Mouse (Mus musculus) hindbrain, embryonic 14.5 days (tissue): ENCODE data around the gene Prkar1a. TPM values are rescaled to one million over a fixed set of nuclear protein-coding genes. Genes with fewer than 3 reads are reported as not detected.
A peak's percentile ranks its signal among the peaks of the same experiment; 100 is the strongest.

Experiments used
- ATAC-seq: fragments of 200-750 bp; cut with Nextera tagmentation; 2 replicates; pipeline ENCODE4 v1.8.0; 2017; ENCODE audit warnings: moderate number of reproducible peaks, mild to moderate bottlenecking, moderate TSS enrichment, moderate library complexity; ENCODE audit not compliant: low FRiP score
- DNase-seq: peaks from one replicate; pipeline ENCODE4 v3.0.0-alpha.2; 2015; ENCODE audit warnings: low spot score
- H3K27ac ChIP-seq: fragments of 300-500 bp; sonication (generic); 2 replicates; pipeline ENCODE4 v1.5.1; 2014; ENCODE audit warnings: mild to moderate bottlenecking, moderate library complexity
- H3K27me3 ChIP-seq: fragments of 300-500 bp; sonication (generic); 2 replicates; pipeline ENCODE4 v1.6.1; 2014; ENCODE audit warnings: mild to moderate bottlenecking, low read length, mixed read lengths; ENCODE audit not compliant: control insufficient read depth, insufficient read depth
- H3K36me3 ChIP-seq: fragments of 300-500 bp; sonication (generic); replicated peaks from 2 replicates; pipeline ENCODE4 v1.6.1; 2014; ENCODE audit not compliant: control insufficient read depth, insufficient read depth
- H3K4me1 ChIP-seq: fragments of 300-500 bp; sonication (generic); replicated peaks from 2 replicates; pipeline ENCODE4 v1.6.1; 2014; ENCODE audit warnings: antibody characterized with exemption, low read length, mixed read lengths; ENCODE audit not compliant: control insufficient read depth, insufficient read depth
- H3K4me2 ChIP-seq: fragments of 300-500 bp; sonication (generic); replicated peaks from 2 replicates; pipeline ENCODE4 v1.6.1; 2014; ENCODE audit warnings: mild to moderate bottlenecking, moderate library complexity
- H3K4me3 ChIP-seq: fragments of 300-500 bp; sonication (generic); replicated peaks from 2 replicates; pipeline ENCODE4 v1.5.1; 2014; ENCODE audit warnings: mild to moderate bottlenecking, low read length
- H3K9ac ChIP-seq: fragments of 300-500 bp; sonication (generic); 2 replicates; pipeline ENCODE4 v1.6.1; 2014
- H3K9me3 ChIP-seq: fragments of 300-500 bp; sonication (generic); 2 replicates; pipeline ENCODE4 v1.6.1; 2016; ENCODE audit warnings: low read length; ENCODE audit not compliant: control insufficient read depth
- WGBS: fragments of 180-500 bp; shearing (Covaris S2); extraction: QIAGEN DNeasy Blood & Tissue Kit; methylation state at CpG from one replicate; pipeline ENCODE4 v1.1.7; 2014; 5-methylcytosine and 5-hydroxymethylcytosine counted together
- polyA plus RNA-seq: library from polyadenylated mRNA; unstranded; fragments of >200 nt; fragmentation: Nextera tagmentation; extraction: Ambion mirVana; gene quantifications from 2 replicates; pipeline ENCODE4 v1.2.1, GENCODE M21; 2014

Prkar1a gene
- polyA plus RNA-seq = 515 and 597 TPM in 2 replicates

DNA sequence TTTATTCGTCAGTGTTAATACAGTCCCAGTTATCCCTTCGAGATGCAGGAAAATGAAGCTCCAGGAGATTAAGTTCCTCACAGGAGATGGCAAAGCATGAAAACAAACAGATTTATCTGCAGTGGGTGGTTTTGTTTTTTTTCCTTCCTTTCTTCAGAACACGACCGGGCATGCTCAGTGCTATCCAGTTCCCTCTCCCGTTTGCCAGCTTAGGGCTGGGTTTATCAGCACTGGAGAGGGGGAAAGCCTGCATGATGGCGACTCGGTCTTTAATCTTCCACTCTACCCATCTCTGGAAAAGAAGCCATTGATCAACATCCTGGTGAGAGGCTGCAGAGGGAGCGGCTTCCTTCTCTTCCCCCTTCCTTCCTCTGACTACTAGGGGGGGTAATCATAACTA is at the start of gene Prkar1a:
Gene Prkar1a, plus strand, starts transcription at position 200 of the 400 bp plus-strand sequence.
- WGBS = 30% methylated on average over 8 of the region's 8 CpGs
- Histone ChIP-seq H3K27ac (peak within 1 kb of the TSS; percentile 97), H3K4me2 (peak within 1 kb of the TSS; percentile 86), H3K9ac (peak within 1 kb of the TSS; percentile 96), H3K9me3 (no peaks in the 10 kb centered on the region), H3K4me1 (peaks cover 35% of the 10 kb centered on the region), H3K27me3 (no peaks in the 10 kb centered on the region), H3K36me3 (peaks cover 6% of the 10 kb centered on the region), H3K4me3 (peak within 1 kb of the TSS; percentile 96)
- ATAC-seq (no peak), DNase-seq (no peak)

- no peak overlapping the region for H3K9ac ChIP-seq
- no peak overlapping the region for H3K27ac ChIP-seq
- no peak for ATAC-seq
- no peak for DNase-seq
- no peaks in the 10 kb centered on the region for H3K9me3 ChIP-seq
- H3K4me2 ChIP-seq = no peak overlapping the region
- 82% methylated on average over 6 of the region's 6 CpGs for WGBS
- H3K4me3 ChIP-seq = no peak overlapping the region
- no peaks in the 10 kb centered on the region for H3K36me3 ChIP-seq
- H3K4me1 ChIP-seq = peaks cover 7% of the 10 kb centered on the region; the same call in 1 of the 2 replicates
- H3K27me3 ChIP-seq = no peaks in the 10 kb centered on the region
Measured at GRCm38 (mm10) chr11:109607600-109607999, 41.6 kb upstream of the Prkar1a start.

GRCm38 (mm10) chr11:109608976-109609625 is 40.1 kb upstream of the Prkar1a start:
- WGBS = 72% methylated on average over 6 of the region's 6 CpGs
- Histone ChIP-seq H3K9ac (no peak overlapping the region), H3K4me2 (peak overlapping the region; percentile 78; the same call in 1 of the 2 replicates), H3K4me1 (peaks cover 7% of the 10 kb centered on the region; the same call in 1 of the 2 replicates), H3K27me3 (no peaks in the 10 kb centered on the region), H3K9me3 (no peaks in the 10 kb centered on the region), H3K27ac (no peak overlapping the region), H3K4me3 (no peak overlapping the region), H3K36me3 (no peaks in the 10 kb centered on the region)
- DNase-seq (no peak), ATAC-seq (no peak)

GRCm38 (mm10) chr11:109610046-109610794 is 39.0 kb upstream of the Prkar1a start:
- H3K9ac ChIP-seq = peak overlapping the region; percentile 65
- 23% methylated on average over 9 of the region's 9 CpGs for WGBS
- no peaks in the 10 kb centered on the region for H3K36me3 ChIP-seq
- H3K27ac ChIP-seq = no peak overlapping the region
- ATAC-seq (no peak), DNase-seq (no peak)
- peak overlapping the region; percentile 78 for H3K4me2 ChIP-seq
- H3K4me3 ChIP-seq = peak overlapping the region; percentile 75
- H3K27me3 ChIP-seq = no peaks in the 10 kb centered on the region
- H3K9me3 ChIP-seq = no peaks in the 10 kb centered on the region
- peaks cover 7% of the 10 kb centered on the region; the same call in 1 of the 2 replicates for H3K4me1 ChIP-seq

GRCm38 (mm10) chr11:109610795-109611302 is 38.4 kb upstream of the Prkar1a start:
- H3K27ac ChIP-seq = peak overlapping the region; percentile 56

DNA sequence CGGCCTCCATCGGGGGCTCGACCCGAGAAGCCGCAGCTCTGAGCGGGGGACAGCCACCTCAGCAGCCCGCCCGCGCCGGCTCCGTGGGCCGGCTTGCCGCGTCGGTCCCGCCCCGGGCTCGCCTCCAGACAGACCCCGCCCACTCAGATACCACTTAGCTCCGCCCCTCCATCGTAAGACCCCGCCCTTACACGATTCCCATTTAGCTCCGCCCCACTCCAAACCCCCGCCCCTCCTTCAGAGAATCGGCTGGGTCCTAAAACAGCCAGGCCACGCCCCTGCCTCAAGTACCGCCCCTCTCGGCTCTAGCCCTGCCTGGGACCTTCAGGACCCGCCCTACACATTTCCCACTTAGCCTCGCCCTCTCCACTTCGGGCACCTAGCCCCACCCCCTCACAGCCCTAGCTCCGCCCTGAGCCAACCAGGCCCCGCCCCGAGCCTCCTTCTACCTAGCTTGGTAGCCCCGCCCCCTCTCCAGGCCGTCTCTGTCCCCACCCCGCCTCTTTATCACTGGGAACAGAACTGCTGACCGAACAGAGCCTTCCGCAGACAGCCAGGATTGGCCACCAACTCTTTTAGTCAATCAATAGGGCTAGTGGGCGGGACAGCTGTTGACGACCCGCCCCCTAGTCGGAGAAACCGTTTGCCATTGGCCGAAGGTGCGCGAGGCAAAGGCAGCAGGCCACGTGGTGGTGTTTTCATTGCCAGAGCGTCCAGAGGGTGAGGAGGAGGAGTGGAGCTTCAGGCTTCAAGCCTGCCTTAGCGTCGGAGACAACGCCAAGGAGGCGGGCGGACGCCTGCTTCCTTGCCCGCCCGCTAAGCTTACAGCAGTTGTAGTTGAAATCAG is 37.7 kb upstream of the Prkar1a start, which contains the start of gene Wipi1:
Gene Wipi1, minus strand, starts transcription at position 665 of the 847 bp plus-strand sequence.
- WGBS = under 1% methylated on average over 57 of the region's 58 CpGs
- Histone ChIP-seq H3K9me3 (no peaks in the 10 kb centered on the region), H3K36me3 (no peaks in the 10 kb centered on the region), H3K4me1 (peaks cover 7% of the 10 kb centered on the region; the same call in 1 of the 2 replicates), H3K27me3 (no peaks in the 10 kb centered on the region), H3K4me3 (peak within 1 kb of the TSS; percentile 75), H3K9ac (peak within 1 kb of the TSS; percentile 65), H3K4me2 (peak within 1 kb of the TSS; percentile 78), H3K27ac (peak within 1 kb of the TSS; percentile 56)
- ATAC-seq (peak; percentile 97), DNase-seq (peak; percentile 96)

More at GRCm38 (mm10) chr11:109610795-109611302, 38.4 kb upstream of the Prkar1a start:
- peak overlapping the region; percentile 65 for H3K9ac ChIP-seq
- DNase-seq (no peak), ATAC-seq (peak; percentile 41)
- peak overlapping the region; percentile 75 for H3K4me3 ChIP-seq
- no peaks in the 10 kb centered on the region for H3K9me3 ChIP-seq
- H3K27me3 ChIP-seq = no peaks in the 10 kb centered on the region
- under 1% methylated on average over 26 of the region's 26 CpGs for WGBS
- no peaks in the 10 kb centered on the region for H3K36me3 ChIP-seq
- peak overlapping the region; percentile 78 for H3K4me2 ChIP-seq
- peaks cover 7% of the 10 kb centered on the region; the same call in 1 of the 2 replicates for H3K4me1 ChIP-seq

GRCm38 (mm10) chr11:109612871-109613529 is 36.2 kb upstream of the Prkar1a start:
- no peaks in the 10 kb centered on the region for H3K9me3 ChIP-seq
- H3K27me3 ChIP-seq = no peaks in the 10 kb centered on the region
- H3K4me1 ChIP-seq = peaks cover 7% of the 10 kb centered on the region; the same call in 1 of the 2 replicates
- H3K4me3 ChIP-seq = no peak overlapping the region
- ATAC-seq = no peak
- no peak overlapping the region for H3K9ac ChIP-seq
- H3K27ac ChIP-seq = no peak overlapping the region
- 73% methylated on average over 7 of the region's 7 CpGs for WGBS
- no peak for DNase-seq
- no peak overlapping the region for H3K4me2 ChIP-seq
- no peaks in the 10 kb centered on the region for H3K36me3 ChIP-seq

DNA sequence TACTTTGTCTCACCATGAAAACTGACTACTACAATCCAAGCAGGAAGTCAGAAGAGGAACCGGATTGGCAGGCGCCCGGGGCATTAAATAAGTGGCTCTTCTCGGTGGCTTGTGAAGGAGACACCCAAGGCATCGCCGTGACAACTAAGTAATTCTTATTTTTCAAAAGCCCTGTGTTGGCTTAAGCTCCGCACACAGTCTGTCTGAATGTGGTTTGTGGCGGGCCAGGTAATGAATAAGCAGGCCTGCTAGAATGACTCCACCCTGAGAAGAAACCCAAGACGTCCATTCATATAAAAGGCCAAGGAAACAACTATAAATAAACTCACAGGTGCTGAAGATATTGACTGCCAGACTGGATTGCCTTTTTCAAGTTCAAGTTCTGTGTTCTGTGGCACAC is 33.9 kb upstream of the Prkar1a start:
- no peak overlapping the region for H3K4me2 ChIP-seq
- H3K4me3 ChIP-seq = no peak overlapping the region
- H3K27me3 ChIP-seq = no peaks in the 10 kb centered on the region
- peaks cover 6% of the 10 kb centered on the region; the same call in 1 of the 2 replicates for H3K4me1 ChIP-seq
- 74% methylated on average over 9 of the region's 9 CpGs for WGBS
- DNase-seq = no peak
- ATAC-seq = no peak
- no peak overlapping the region for H3K9ac ChIP-seq
- no peak overlapping the region for H3K27ac ChIP-seq
- no peaks in the 10 kb centered on the region for H3K9me3 ChIP-seq
- H3K36me3 ChIP-seq = no peaks in the 10 kb centered on the region
